Mouse (Mus musculus) heart, embryonic 11.5 days (tissue): Measurements from ENCODE around the gene Wipf3. TPM values are rescaled to one million over a fixed set of nuclear protein-coding genes. Genes with fewer than 3 reads are reported as not detected.

Source experiments
- ATAC-seq: fragments of 200-750 bp; cut with Nextera tagmentation; replicated peaks from 2 replicates; pipeline ENCODE4 v1.8.0; 2017; ENCODE audit warnings: moderate library complexity; ENCODE audit not compliant: insufficient number of reproducible peaks, low FRiP score, low TSS enrichment
- H3K27ac ChIP-seq: fragments of 300-500 bp; sonication (generic); 2 replicates; pipeline ENCODE4 v1.5.1; 2014; ENCODE audit warnings: mild to moderate bottlenecking, low read depth, low read length
- H3K27me3 ChIP-seq: fragments of 300-500 bp; sonication (generic); 2 replicates; pipeline ENCODE4 v1.6.1; 2014; ENCODE audit warnings: mild to moderate bottlenecking, low read length, mixed read lengths; ENCODE audit not compliant: control insufficient read depth, insufficient read depth
- H3K36me3 ChIP-seq: fragments of 300-500 bp; sonication (generic); 2 replicates; pipeline ENCODE4 v1.6.1; 2014; ENCODE audit warnings: mild to moderate bottlenecking, low read length, moderate library complexity, mixed read lengths; ENCODE audit not compliant: control insufficient read depth, insufficient read depth
- H3K4me1 ChIP-seq: fragments of 300-500 bp; sonication (generic); 2 replicates; pipeline ENCODE4 v1.6.1; 2014; ENCODE audit warnings: low read length; ENCODE audit not compliant: control insufficient read depth, insufficient read depth
- H3K4me2 ChIP-seq: fragments of 300-500 bp; sonication (generic); 2 replicates; pipeline ENCODE4 v1.6.1; 2014; ENCODE audit warnings: mild to moderate bottlenecking, moderate library complexity
- H3K4me3 ChIP-seq: fragments of 300-500 bp; sonication (generic); 2 replicates; pipeline ENCODE4 v1.5.1; 2014; ENCODE audit warnings: low read depth, low read length
- H3K9ac ChIP-seq: fragments of 300-500 bp; sonication (generic); 2 replicates; pipeline ENCODE4 v1.6.1; 2014; ENCODE audit warnings: mild to moderate bottlenecking, low read depth, low read length, moderate library complexity
- H3K9me3 ChIP-seq: fragments of 300-500 bp; sonication (generic); replicated peaks from 2 replicates; pipeline ENCODE4 v1.6.1; 2016; ENCODE audit warnings: low read length; ENCODE audit not compliant: control insufficient read depth
- WGBS: fragments of 180-500 bp; shearing (Covaris S2); extraction: QIAGEN DNeasy Blood & Tissue Kit; methylation state at CpG from one replicate; pipeline ENCODE4 v1.1.7; 2014; ENCODE audit not compliant: insufficient replicate concordance; 5-methylcytosine and 5-hydroxymethylcytosine counted together
- polyA plus RNA-seq: library from polyadenylated mRNA; unstranded; fragments of >200 nt; fragmentation: Nextera tagmentation; extraction: Ambion mirVana; gene quantifications from 2 replicates; pipeline ENCODE4 v1.2.1, GENCODE M21; 2014

The Wipf3 gene
- polyA plus RNA-seq, 1 experiment from 2014 or later: 3.8 TPM

DNA sequence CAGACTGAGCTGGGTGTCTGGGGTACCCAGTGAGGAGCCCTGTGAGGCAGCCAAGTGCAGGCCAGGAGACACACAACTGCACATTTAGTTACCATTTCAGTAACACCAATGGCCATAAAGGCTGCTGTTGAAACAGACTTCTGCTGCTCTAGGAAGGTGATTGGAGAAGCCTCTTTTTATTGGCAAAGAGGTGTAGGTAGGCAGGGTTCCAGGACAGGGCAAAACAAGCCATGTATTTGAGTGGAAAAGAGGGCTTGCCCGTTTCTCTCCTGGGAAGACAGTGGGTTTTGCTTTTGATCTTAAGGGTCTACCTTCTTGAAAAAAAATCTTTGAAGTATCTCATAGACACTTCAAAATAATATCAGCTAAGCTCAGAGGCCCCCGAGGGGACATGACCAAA, 82.9 kb downstream of the Wipf3 start:
- Histone ChIP-seq H3K4me1 (peaks cover 14% of the 10 kb centered on the region), H3K4me3 (no peak overlapping the region), H3K36me3 (no peaks in the 10 kb centered on the region), H3K4me2 (no peak overlapping the region), H3K9me3 (no peaks in the 10 kb centered on the region), H3K27me3 (0 out of 2 replicates have a peak, but pooled peaks cover 5% of the 10 kb centered on the region), H3K27ac (no peak overlapping the region), H3K9ac (no peak overlapping the region)
- WGBS: 65% methylated on average over 2 of the region's 2 CpGs
- ATAC-seq: no peak

DNA sequence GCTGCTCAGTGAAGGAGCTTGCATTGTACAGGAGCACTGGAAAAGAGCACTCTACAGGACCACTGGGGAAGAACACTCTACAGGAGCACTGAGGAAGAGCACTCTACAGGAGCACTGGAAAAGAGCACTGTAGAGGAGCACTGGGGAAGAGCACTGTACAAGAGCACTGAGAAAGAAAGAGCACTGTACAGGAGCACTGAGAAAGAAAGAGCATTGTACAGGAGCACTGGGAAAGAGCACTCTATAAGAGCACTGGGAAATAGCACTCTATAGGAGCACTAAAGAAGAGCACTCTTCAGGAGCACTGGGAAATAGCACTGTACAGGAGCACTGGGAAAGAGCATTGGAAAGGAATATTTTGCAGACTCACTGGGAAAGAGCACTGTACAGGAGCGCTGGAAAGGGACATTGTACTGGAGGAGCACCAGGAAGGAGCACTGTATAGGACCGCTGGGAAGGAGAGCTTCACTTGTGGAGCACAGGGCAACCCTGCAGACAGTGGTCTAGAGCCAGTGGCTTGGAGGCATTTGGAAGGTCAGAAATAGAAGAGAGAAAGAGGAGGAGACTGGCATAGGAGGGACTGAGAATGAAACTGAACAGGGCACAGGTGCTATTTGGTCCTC, 87.2 kb downstream of the Wipf3 start:
- ATAC-seq: 0 out of 2 replicates have a peak, but pooled peaks have one; percentile 39
- 81% methylated on average over 2 of the region's 2 CpGs for WGBS

DNA sequence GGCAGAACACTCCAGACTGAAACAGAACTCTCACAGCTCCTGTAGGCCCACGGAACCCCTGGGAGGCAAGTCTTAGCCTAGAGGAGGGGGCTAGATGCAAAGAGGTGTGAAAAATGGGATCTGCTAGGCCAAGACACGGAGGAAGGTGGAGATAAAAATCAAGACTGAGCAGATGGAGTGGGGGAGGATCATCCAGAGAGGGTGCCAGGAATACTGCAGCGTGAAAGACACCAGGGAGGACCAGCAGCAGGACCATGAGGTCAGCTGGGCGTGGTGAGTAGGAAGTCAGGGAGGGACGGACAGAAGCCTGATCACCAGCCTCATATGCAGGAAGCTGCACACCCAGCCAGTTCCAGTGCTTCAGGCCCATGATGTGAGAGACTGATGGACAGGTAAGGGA, 89.4 kb downstream of the Wipf3 start:
- Histone ChIP-seq H3K9ac (no peak overlapping the region), H3K9me3 (no peaks in the 10 kb centered on the region), H3K27me3 (0 out of 2 replicates have a peak, but pooled peaks cover 2% of the 10 kb centered on the region), H3K4me1 (no peaks in the 10 kb centered on the region), H3K4me2 (no peak overlapping the region), H3K27ac (no peak overlapping the region), H3K4me3 (no peak overlapping the region), H3K36me3 (no peaks in the 10 kb centered on the region)
- ATAC-seq: no peak
- 61% methylated on average over 5 of the region's 5 CpGs for whole genome bisulfite sequencing

More for the DNA sequence above, 87.2 kb downstream of the Wipf3 start:
- Histone ChIP-seq H3K27ac (no peak overlapping the region), H3K4me2 (no peak overlapping the region), H3K4me3 (no peak overlapping the region), H3K4me1 (no peaks in the 10 kb centered on the region), H3K27me3 (0 out of 2 replicates have a peak, but pooled peaks cover 2% of the 10 kb centered on the region), H3K9ac (no peak overlapping the region), H3K9me3 (no peaks in the 10 kb centered on the region), H3K36me3 (no peaks in the 10 kb centered on the region)

DNA sequence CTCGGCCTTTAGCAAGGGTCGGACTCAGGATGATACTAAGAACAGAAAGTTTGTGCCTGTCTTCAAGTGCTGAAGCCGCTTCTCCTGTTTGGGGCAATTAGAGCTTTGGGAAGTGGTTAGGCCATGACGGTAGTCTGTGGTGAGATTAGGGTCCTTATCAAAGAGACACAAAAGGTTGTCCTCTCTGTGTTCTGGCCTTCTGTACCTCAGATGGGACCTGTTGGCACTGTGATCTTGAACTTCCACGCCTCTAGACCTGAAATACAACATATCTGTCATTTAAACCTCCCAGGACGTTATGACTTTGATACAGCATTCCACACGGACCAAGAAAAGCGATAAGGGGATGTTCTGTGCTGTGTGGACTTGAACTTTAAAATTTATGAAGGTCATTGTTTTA, 99.3 kb downstream of the Wipf3 start:
- no peak for ATAC-seq

DNA sequence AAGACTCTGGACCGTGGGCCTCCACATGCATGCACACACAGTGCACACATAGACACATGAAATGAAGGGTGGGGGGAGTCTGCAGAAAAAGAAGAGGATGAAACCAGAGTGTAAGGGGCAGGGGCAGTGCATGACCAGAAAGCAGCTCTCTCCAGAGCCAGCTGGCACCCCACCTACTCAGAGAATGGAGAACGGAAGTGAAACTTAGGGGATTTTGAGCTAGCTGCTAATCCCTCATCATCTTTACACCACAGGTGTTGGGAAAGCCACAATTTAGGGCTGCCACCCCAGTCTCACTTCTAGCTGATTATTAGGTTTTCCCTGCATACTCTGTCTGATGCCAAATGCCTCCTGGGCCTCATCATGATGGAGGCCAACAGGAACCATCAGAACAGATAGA, 100.8 kb downstream of the Wipf3 start:
- no peak overlapping the region for H3K4me2 ChIP-seq
- no peaks in the 10 kb centered on the region for H3K27me3 ChIP-seq
- WGBS: 81% methylated on average over 2 of the region's 2 CpGs
- no peak for ATAC-seq
- peaks cover 14% of the 10 kb centered on the region for H3K4me1 ChIP-seq
- no peak overlapping the region for H3K27ac ChIP-seq
- H3K36me3 ChIP-seq: no peaks in the 10 kb centered on the region
- H3K9me3 ChIP-seq: no peaks in the 10 kb centered on the region
- H3K4me3 ChIP-seq: no peak overlapping the region
- H3K9ac ChIP-seq: no peak overlapping the region

More for the DNA sequence above, 99.3 kb downstream of the Wipf3 start:
- Histone ChIP-seq H3K27me3 (no peaks in the 10 kb centered on the region), H3K9me3 (no peaks in the 10 kb centered on the region), H3K4me2 (no peak overlapping the region), H3K4me1 (peaks cover 14% of the 10 kb centered on the region), H3K4me3 (no peak overlapping the region), H3K9ac (no peak overlapping the region), H3K36me3 (no peaks in the 10 kb centered on the region), H3K27ac (no peak overlapping the region)
- 68% methylated on average over 8 of the region's 8 CpGs for WGBS

DNA sequence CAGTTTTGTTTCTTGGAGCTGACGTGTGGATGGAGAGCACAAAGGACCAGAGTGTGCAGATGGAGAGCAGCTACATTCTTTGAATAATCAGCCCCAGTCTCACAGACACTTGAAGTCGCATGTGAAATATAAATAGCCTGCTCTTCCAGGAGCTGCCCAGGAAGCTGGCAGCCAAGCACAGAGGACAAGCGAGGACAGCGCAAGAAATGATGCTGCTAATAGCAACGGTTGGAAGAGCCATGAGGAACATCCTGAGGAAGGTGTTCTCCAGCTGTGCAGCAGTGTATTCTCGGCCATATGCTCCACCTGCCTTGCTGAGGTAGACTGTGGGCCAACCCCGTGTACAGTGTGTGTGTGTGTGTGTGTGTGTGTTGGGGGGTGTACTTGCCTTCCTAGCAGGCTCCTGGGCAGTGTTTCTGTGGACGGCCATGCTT, 101.7 kb downstream of the Wipf3 start:
- Histone ChIP-seq H3K4me2 (peak overlapping the region; percentile 40), H3K4me3 (no peak overlapping the region), H3K36me3 (no peaks in the 10 kb centered on the region), H3K9me3 (no peaks in the 10 kb centered on the region), H3K4me1 (peaks cover 14% of the 10 kb centered on the region), H3K27me3 (no peaks in the 10 kb centered on the region), H3K27ac (peak overlapping the region; percentile 46), H3K9ac (no peak overlapping the region)
- 44% methylated on average over 8 of the region's 8 CpGs for WGBS
- 0 out of 2 replicates have a peak, but pooled peaks have one; percentile 67 for ATAC-seq

DNA sequence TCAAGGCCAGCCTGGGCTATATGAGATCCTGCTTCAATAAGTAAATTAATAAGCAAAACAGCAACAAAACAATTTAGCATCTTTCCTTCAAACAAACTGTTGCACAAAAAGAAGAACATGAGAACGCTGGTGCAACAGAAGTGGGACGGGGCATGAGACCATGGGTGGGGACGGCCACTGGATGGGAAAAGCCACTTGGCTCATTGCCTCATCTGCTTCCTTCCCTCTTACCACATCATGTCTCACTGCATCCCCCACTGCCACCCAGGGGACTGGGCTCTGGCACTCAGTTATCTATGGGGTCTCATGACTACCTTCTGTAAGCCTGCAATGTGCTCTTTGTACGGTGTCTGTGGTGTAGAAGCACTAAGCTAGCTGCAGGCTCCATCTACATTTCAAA, 106.1 kb downstream of the Wipf3 start:
- no peaks in the 10 kb centered on the region for H3K9me3 ChIP-seq
- no peak overlapping the region for H3K9ac ChIP-seq
- no peak for ATAC-seq
- peaks cover 18% of the 10 kb centered on the region for H3K4me1 ChIP-seq
- no peak overlapping the region for H3K27ac ChIP-seq
- H3K4me2 ChIP-seq: no peak overlapping the region
- whole genome bisulfite sequencing: 86% methylated on average over 4 of the region's 4 CpGs
- H3K27me3 ChIP-seq: no peaks in the 10 kb centered on the region
- no peaks in the 10 kb centered on the region for H3K36me3 ChIP-seq
- H3K4me3 ChIP-seq: no peak overlapping the region

DNA sequence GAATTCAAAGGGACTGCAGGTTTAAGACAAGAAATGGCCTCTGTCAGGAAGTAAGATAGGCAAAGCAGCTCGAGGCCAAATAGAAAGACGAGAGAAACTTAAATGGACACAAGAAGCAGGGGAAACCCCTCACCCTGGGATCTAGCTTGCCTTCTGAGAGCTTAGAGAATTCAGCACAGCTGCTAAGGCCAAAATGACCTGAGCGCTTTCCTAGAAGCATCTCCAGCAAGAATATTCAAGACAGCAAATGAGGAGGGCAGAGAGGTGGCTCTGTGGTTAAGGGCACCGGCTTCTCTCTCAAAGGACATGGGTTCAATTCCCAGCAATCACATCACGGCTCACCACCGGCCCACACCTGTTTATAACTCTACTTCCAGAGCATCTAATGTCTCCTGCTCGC, 107.7 kb downstream of the Wipf3 start:
- Histone ChIP-seq H3K4me3 (no peak overlapping the region), H3K27me3 (no peaks in the 10 kb centered on the region), H3K27ac (no peak overlapping the region), H3K9me3 (no peaks in the 10 kb centered on the region), H3K9ac (no peak overlapping the region), H3K36me3 (no peaks in the 10 kb centered on the region), H3K4me1 (peaks cover 7% of the 10 kb centered on the region; the same call in 1 of the 2 replicates), H3K4me2 (no peak overlapping the region)
- 69% methylated on average over 7 of the region's 7 CpGs for WGBS
- ATAC-seq: no peak

DNA sequence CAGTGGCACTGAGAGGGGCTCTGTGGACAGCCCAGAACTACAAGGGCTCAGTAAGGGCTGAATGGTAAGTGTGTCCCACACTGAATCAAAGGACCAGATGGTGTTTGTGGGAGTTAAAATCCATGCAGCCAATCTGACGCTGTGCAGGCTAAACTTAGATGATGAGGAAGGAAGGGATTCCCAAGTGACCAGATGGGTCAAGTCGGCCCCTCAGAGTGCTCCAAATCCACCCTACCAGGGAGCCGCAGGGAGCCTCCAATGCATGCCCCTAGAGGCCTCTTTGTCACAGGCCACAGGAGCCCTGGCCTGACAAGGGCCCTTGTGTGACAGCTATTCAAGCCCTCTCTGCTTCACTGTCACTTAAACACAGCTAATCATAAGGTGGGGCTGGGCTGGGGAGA, 109.4 kb downstream of the Wipf3 start:
- no peak overlapping the region for H3K4me2 ChIP-seq
- H3K9me3 ChIP-seq: no peaks in the 10 kb centered on the region
- H3K36me3 ChIP-seq: no peaks in the 10 kb centered on the region
- WGBS: 29% methylated on average over 3 of the region's 3 CpGs
- no peak overlapping the region for H3K27ac ChIP-seq
- ATAC-seq: no peak
- H3K9ac ChIP-seq: peak overlapping the region; percentile 28; the same call in 1 of the 2 replicates
- peaks cover 7% of the 10 kb centered on the region; the same call in 1 of the 2 replicates for H3K4me1 ChIP-seq
- H3K4me3 ChIP-seq: no peak overlapping the region
- no peaks in the 10 kb centered on the region for H3K27me3 ChIP-seq
